Mouse (Mus musculus) hindbrain, embryonic 13.5 days (tissue): ENCODE data around the gene Traf3. TPM values are rescaled to one million over a fixed set of nuclear protein-coding genes. Genes with fewer than 3 reads are reported as not detected.

Source experiments
- ATAC-seq: fragments of 200-750 bp; cut with Nextera tagmentation; 2 replicates; pipeline ENCODE4 v1.8.0; 2017; ENCODE audit warnings: moderate TSS enrichment; ENCODE audit not compliant: low FRiP score
- H3K27ac ChIP-seq: fragments of 300-500 bp; sonication (generic); 2 replicates; pipeline ENCODE4 v1.5.1; 2015; ENCODE audit warnings: inconsistent platforms, mild to moderate bottlenecking, moderate library complexity
- H3K27me3 ChIP-seq: fragments of 300-500 bp; sonication (generic); 2 replicates; pipeline ENCODE4 v1.6.1; 2015; ENCODE audit warnings: mild to moderate bottlenecking, inconsistent platforms
- H3K36me3 ChIP-seq: fragments of 300-500 bp; sonication (generic); 2 replicates; pipeline ENCODE4 v1.6.1; 2015; ENCODE audit warnings: mild to moderate bottlenecking, inconsistent platforms
- H3K4me1 ChIP-seq: fragments of 300-500 bp; sonication (generic); replicated peaks from 2 replicates; pipeline ENCODE4 v1.6.1; 2015; ENCODE audit warnings: inconsistent platforms
- H3K4me2 ChIP-seq: fragments of 300-500 bp; sonication (generic); 2 replicates; pipeline ENCODE4 v1.6.1; 2015; ENCODE audit warnings: inconsistent platforms, mild to moderate bottlenecking, moderate library complexity
- H3K4me3 ChIP-seq: fragments of 300-500 bp; sonication (generic); 2 replicates; pipeline ENCODE4 v1.5.1; 2015; ENCODE audit warnings: mild to moderate bottlenecking, inconsistent platforms
- H3K9ac ChIP-seq: fragments of 300-500 bp; sonication (generic); 2 replicates; pipeline ENCODE4 v1.6.1; 2015; ENCODE audit warnings: mild to moderate bottlenecking, inconsistent platforms
- H3K9me3 ChIP-seq: fragments of 300-500 bp; sonication (generic); 2 replicates; pipeline ENCODE4 v1.6.1; 2016; ENCODE audit warnings: inconsistent platforms
- WGBS: fragments of 180-500 bp; shearing (Covaris S2); methylation state at CpG from one replicate; pipeline ENCODE4 v1.1.7; 2015; 5-methylcytosine and 5-hydroxymethylcytosine counted together
- polyA plus RNA-seq: library from polyadenylated mRNA; unstranded; fragments of >200 nt; fragmentation: Nextera tagmentation; extraction: Ambion mirVana; gene quantifications from 2 replicates; pipeline ENCODE4 v1.2.1, GENCODE M21; 2015

Traf3 gene
- polyA plus RNA-seq, 1 experiment from 2014 or later, result 15.6 TPM

- Histone ChIP-seq H3K36me3 (no peaks in the 10 kb centered on the region), H3K27ac (no peak overlapping the region), H3K4me1 (peaks cover 11% of the 10 kb centered on the region; the same call in 1 of the 2 replicates), H3K9me3 (no peaks in the 10 kb centered on the region), H3K27me3 (no peaks in the 10 kb centered on the region), H3K4me2 (no peak overlapping the region), H3K9ac (no peak overlapping the region), H3K4me3 (no peak overlapping the region)
- no peak for ATAC-seq
- 100% methylated on average over 1 of the region's 1 CpGs for WGBS
Measured at GRCm38 (mm10) chr12:111155756-111156155, 10.4 kb upstream of the Traf3 start.

- Histone ChIP-seq H3K9me3 (no peaks in the 10 kb centered on the region), H3K9ac (no peak overlapping the region), H3K4me3 (no peak overlapping the region), H3K36me3 (no peaks in the 10 kb centered on the region), H3K27ac (no peak overlapping the region), H3K4me1 (peaks cover 38% of the 10 kb centered on the region), H3K4me2 (no peak overlapping the region), H3K27me3 (no peaks in the 10 kb centered on the region)
- no peak for ATAC-seq
- 66% methylated on average over 12 of the region's 12 CpGs for WGBS
Measured at GRCm38 (mm10) chr12:111159659-111160428, 6.3 kb upstream of the Traf3 start.

- H3K4me3 ChIP-seq, result no peak overlapping the region
- WGBS, result 95% methylated on average over 10 of the region's 10 CpGs
Measured at GRCm38 (mm10) chr12:111160871-111161270, 5.3 kb upstream of the Traf3 start.

GRCm38 (mm10) chr12:111161943-111162311 is 4.2 kb upstream of the Traf3 start:
- Histone ChIP-seq H3K4me1 (peaks cover 49% of the 10 kb centered on the region), H3K4me2 (peak overlapping the region; percentile 52), H3K27ac (peak overlapping the region; percentile 95), H3K4me3 (peak overlapping the region; percentile 29), H3K36me3 (no peaks in the 10 kb centered on the region), H3K27me3 (no peaks in the 10 kb centered on the region), H3K9me3 (no peaks in the 10 kb centered on the region), H3K9ac (peak overlapping the region; percentile 64)
- ATAC-seq, result 0 out of 2 replicates have a peak, but pooled peaks have one; percentile 1
- 38% methylated on average over 7 of the region's 7 CpGs for WGBS

More at GRCm38 (mm10) chr12:111160871-111161270, 5.3 kb upstream of the Traf3 start:
- ATAC-seq, result no peak
- no peaks in the 10 kb centered on the region for H3K27me3 ChIP-seq
- peaks cover 48% of the 10 kb centered on the region for H3K4me1 ChIP-seq
- no peaks in the 10 kb centered on the region for H3K9me3 ChIP-seq
- H3K9ac ChIP-seq, result no peak overlapping the region
- H3K4me2 ChIP-seq, result no peak overlapping the region
- H3K36me3 ChIP-seq, result no peaks in the 10 kb centered on the region
- H3K27ac ChIP-seq, result no peak overlapping the region

GRCm38 (mm10) chr12:111162312-111163061 is 3.7 kb upstream of the Traf3 start:
- Histone ChIP-seq H3K27me3 (no peaks in the 10 kb centered on the region), H3K27ac (peak overlapping the region; percentile 95), H3K4me2 (peak overlapping the region; percentile 52), H3K36me3 (no peaks in the 10 kb centered on the region), H3K9ac (peak overlapping the region; percentile 68), H3K4me1 (peaks cover 50% of the 10 kb centered on the region), H3K9me3 (no peaks in the 10 kb centered on the region), H3K4me3 (peak overlapping the region; percentile 29)
- 10% methylated on average over 16 of the region's 16 CpGs for WGBS
- ATAC-seq, result peak; percentile 46

GRCm38 (mm10) chr12:111164310-111164751 is 1.8 kb upstream of the Traf3 start:
- no peaks in the 10 kb centered on the region for H3K27me3 ChIP-seq
- no peaks in the 10 kb centered on the region for H3K36me3 ChIP-seq
- no peaks in the 10 kb centered on the region for H3K9me3 ChIP-seq
- ATAC-seq, result peak; percentile 85
- peak overlapping the region; percentile 92 for H3K27ac ChIP-seq
- peak overlapping the region; percentile 36 for H3K4me3 ChIP-seq
- WGBS, result 2% methylated on average over 13 of the region's 13 CpGs
- peaks cover 66% of the 10 kb centered on the region for H3K4me1 ChIP-seq
- peak overlapping the region; percentile 68 for H3K9ac ChIP-seq
- peak overlapping the region; percentile 63 for H3K4me2 ChIP-seq

GRCm38 (mm10) chr12:111165146-111165812 is 891 bp upstream of the Traf3 start:
- 65% methylated on average over 10 of the region's 10 CpGs for WGBS
- Histone ChIP-seq H3K4me1 (peaks cover 73% of the 10 kb centered on the region), H3K4me3 (peak overlapping the region; percentile 83), H3K27me3 (no peaks in the 10 kb centered on the region), H3K4me2 (peak overlapping the region; percentile 85), H3K27ac (peak overlapping the region; percentile 92), H3K9me3 (no peaks in the 10 kb centered on the region), H3K36me3 (no peaks in the 10 kb centered on the region), H3K9ac (peak overlapping the region; percentile 63; the same call in 1 of the 2 replicates)
- peak; percentile 3; the same call in 1 of the 2 replicates for ATAC-seq

- ATAC-seq, result no peak
- H3K4me1 ChIP-seq, result peaks cover 67% of the 10 kb centered on the region
Measured at GRCm38 (mm10) chr12:111166681-111167289, 615 bp downstream of the Traf3 start.

GRCm38 (mm10) chr12:111168891-111169290 is 2.7 kb downstream of the Traf3 start:
- Histone ChIP-seq H3K9me3 (no peaks in the 10 kb centered on the region), H3K27me3 (no peaks in the 10 kb centered on the region), H3K36me3 (peaks cover 12% of the 10 kb centered on the region), H3K4me3 (no peak overlapping the region), H3K4me1 (peaks cover 46% of the 10 kb centered on the region), H3K9ac (no peak overlapping the region), H3K4me2 (peak overlapping the region; percentile 32; the same call in 1 of the 2 replicates), H3K27ac (no peak overlapping the region)
- no peak for ATAC-seq
- WGBS, result 77% methylated on average over 4 of the region's 4 CpGs

More at GRCm38 (mm10) chr12:111166681-111167289, 615 bp downstream of the Traf3 start:
- no peaks in the 10 kb centered on the region for H3K36me3 ChIP-seq
- H3K27ac ChIP-seq, result peak overlapping the region; percentile 92
- H3K9me3 ChIP-seq, result no peaks in the 10 kb centered on the region
- peak overlapping the region; percentile 85 for H3K4me2 ChIP-seq
- H3K4me3 ChIP-seq, result peak overlapping the region; percentile 83
- WGBS, result under 1% methylated on average over 42 of the region's 48 CpGs
- peak overlapping the region; percentile 89 for H3K9ac ChIP-seq
- no peaks in the 10 kb centered on the region for H3K27me3 ChIP-seq

GRCm38 (mm10) chr12:111178772-111179171 is 12.6 kb downstream of the Traf3 start:
- 79% methylated on average over 4 of the region's 4 CpGs for WGBS
- H3K4me3 ChIP-seq, result no peak overlapping the region
- H3K36me3 ChIP-seq, result peaks cover 13% of the 10 kb centered on the region
- H3K9me3 ChIP-seq, result no peaks in the 10 kb centered on the region
- ATAC-seq, result no peak
- H3K27me3 ChIP-seq, result no peaks in the 10 kb centered on the region
- H3K27ac ChIP-seq, result no peak overlapping the region
- H3K4me2 ChIP-seq, result no peak overlapping the region
- H3K9ac ChIP-seq, result no peak overlapping the region
- no peaks in the 10 kb centered on the region for H3K4me1 ChIP-seq

GRCm38 (mm10) chr12:111181848-111182247 is 15.7 kb downstream of the Traf3 start:
- H3K27ac ChIP-seq, result no peak overlapping the region
- H3K36me3 ChIP-seq, result no peaks in the 10 kb centered on the region
- 90% methylated on average over 5 of the region's 5 CpGs for WGBS
- H3K27me3 ChIP-seq, result no peaks in the 10 kb centered on the region
- H3K4me3 ChIP-seq, result no peak overlapping the region
- no peak overlapping the region for H3K9ac ChIP-seq
- H3K9me3 ChIP-seq, result no peaks in the 10 kb centered on the region
- H3K4me2 ChIP-seq, result no peak overlapping the region
- ATAC-seq, result no peak
- H3K4me1 ChIP-seq, result peaks cover 18% of the 10 kb centered on the region; the same call in 1 of the 2 replicates
